Mouse (Mus musculus) yolk sac, embryonic 10.5 days (tissue): ENCODE data around the gene Gm20772.
"Not testable (repeated sequence)": the region's sequence is repeated elsewhere in the genome, so short reads cannot be mapped to it uniquely, and the experiment has no call there.

ENCODE experiments used
- DNase-seq: peaks from one replicate; pipeline ENCODE4 v3.0.0-alpha.2; 2017; ENCODE audit warnings: low spot score

Gene Gm20772

GRCm38 (mm10) chrY:17874441-17874840 lies at the start of gene Gm20772, which contains the start of gene Gm20831:
Gm20772 (plus strand) TSS chrY:17874741.
Gm20831 (plus strand) TSS chrY:17874741.
- not testable (repeated sequence) for DNase-seq

DNA sequence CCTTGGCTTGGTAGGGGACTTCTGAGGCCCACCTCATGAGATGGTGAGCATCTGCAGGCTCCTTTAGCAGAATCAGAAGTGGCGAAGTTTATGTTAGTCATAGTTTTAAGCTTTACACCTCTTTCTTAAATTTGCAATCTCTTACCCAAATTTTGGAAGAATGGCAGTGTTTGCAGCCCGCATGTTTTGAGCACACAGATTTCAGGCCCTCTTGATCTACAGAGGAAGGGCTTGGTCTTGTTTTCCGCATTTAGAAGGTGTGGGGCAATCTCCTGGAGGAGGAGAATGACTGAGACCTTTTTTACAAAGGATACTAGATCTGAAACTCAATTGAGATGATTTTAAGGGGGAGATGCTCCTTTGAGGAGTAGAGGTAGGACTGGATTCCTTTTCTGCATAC lies 28.4 kb upstream of the Gm20772 start, which contains the start of gene Gm21904:
Gene Gm21904, minus strand, starts transcription at position 101 of the 400 bp plus-strand sequence.
- DNase-seq = not testable (repeated sequence)
